Mouse (Mus musculus) neural tube, embryonic 13.5 days (tissue): ENCODE results near the gene Tsku. TPM values are rescaled to one million over a fixed set of nuclear protein-coding genes. Genes with fewer than 3 reads are reported as not detected.

Experiments
- polyA plus RNA-seq: library from polyadenylated mRNA; unstranded; fragments of >200 nt; fragmentation: Nextera tagmentation; extraction: Ambion mirVana; gene quantifications from 2 replicates; pipeline ENCODE4 v1.2.1, GENCODE M21; 2015

Gene Tsku
- polyA plus RNA-seq, 1 experiment from 2014 or later, result 8.1 TPM

Other genes with a start within 250 kb of the Tsku start
- gene Myo7a, start 241.8 kb downstream of the Tsku start, polyA plus RNA-seq, result 13.4 and 14.6 TPM in 2 replicates
- 0.45 and 0.60 TPM in 2 replicates for gene Omp, start 215.8 kb downstream of the Tsku start, polyA plus RNA-seq
- gene Capn5, start 183.1 kb downstream of the Tsku start, polyA plus RNA-seq, result 18.4 and 20.8 TPM in 2 replicates
- gene B3gnt6, start 161.8 kb downstream of the Tsku start, polyA plus RNA-seq, result 0.24 and 0.36 TPM in 2 replicates
- 20.5 and 20.7 TPM in 2 replicates for gene Acer3, start 40.1 kb downstream of the Tsku start, polyA plus RNA-seq
- 0.43 TPM in 1 of 2 replicates, not detected in the other for gene Gucy2d, start 79.1 kb upstream of the Tsku start, polyA plus RNA-seq
- gene Lrrc32, start 128.0 kb upstream of the Tsku start, polyA plus RNA-seq, result 4.6 and 4.9 TPM in 2 replicates